Mouse (Mus musculus) embryo, embryonic 11 days (tissue): ENCODE measurements around the gene Lgi1.
A peak's percentile ranks its signal among the peaks of the same experiment; 100 is the strongest.

Source experiments
- DNase-seq: peaks from one replicate; pipeline ENCODE4 v3.0.0-alpha.2; 2015

The Lgi1 gene

GRCm38 (mm10) chr19:38264505-38265500, at the start of gene Lgi1:
Gene Lgi1 (plus strand): TSS chr19:38264536.
- DNase-seq, result peak; percentile 22

GRCm38 (mm10) chr19:38217696-38218095, 46.6 kb upstream of the Lgi1 start:
- no peak for DNase-seq

- no peak for DNase-seq
Measured at GRCm38 (mm10) chr19:38223356-38223904, 40.9 kb upstream of the Lgi1 start.

GRCm38 (mm10) chr19:38223905-38224684, 40.2 kb upstream of the Lgi1 start, which contains the start of gene Fra10ac1:
Gene Fra10ac1 (minus strand): TSS chr19:38224156.
- DNase-seq, result peak; percentile 92

GRCm38 (mm10) chr19:38224685-38225060, 39.7 kb upstream of the Lgi1 start:
- DNase-seq, result peak; percentile 19

- DNase-seq, result no peak
Measured at GRCm38 (mm10) chr19:38228699-38229098, 35.6 kb upstream of the Lgi1 start.

GRCm38 (mm10) chr19:38232087-38232486, 32.2 kb upstream of the Lgi1 start:
- DNase-seq, result peak; percentile 5

- DNase-seq, result peak; percentile 34
Measured at GRCm38 (mm10) chr19:38232516-38232915, 31.8 kb upstream of the Lgi1 start.

- no peak for DNase-seq
Measured at GRCm38 (mm10) chr19:38236526-38236925, 27.8 kb upstream of the Lgi1 start.

GRCm38 (mm10) chr19:38237834-38238212, 26.5 kb upstream of the Lgi1 start:
- DNase-seq, result peak; percentile 27

GRCm38 (mm10) chr19:38238213-38238951, 26.0 kb upstream of the Lgi1 start:
- DNase-seq, result no peak

GRCm38 (mm10) chr19:38242314-38242852, 22.0 kb upstream of the Lgi1 start:
- DNase-seq, result no peak

- no peak for DNase-seq
Measured at GRCm38 (mm10) chr19:38244748-38245147, 19.6 kb upstream of the Lgi1 start.

GRCm38 (mm10) chr19:38245361-38246176, 18.8 kb upstream of the Lgi1 start:
- no peak for DNase-seq

- DNase-seq, result no peak
Measured at GRCm38 (mm10) chr19:38246177-38246622, 18.1 kb upstream of the Lgi1 start.

- DNase-seq, result no peak
Measured at GRCm38 (mm10) chr19:38249627-38250026, 14.7 kb upstream of the Lgi1 start.

GRCm38 (mm10) chr19:38253796-38254195, 10.5 kb upstream of the Lgi1 start:
- DNase-seq, result peak; percentile 58

- no peak for DNase-seq
Measured at GRCm38 (mm10) chr19:38258651-38259065, 5.7 kb upstream of the Lgi1 start.

GRCm38 (mm10) chr19:38259436-38259835, 4.9 kb upstream of the Lgi1 start:
- no peak for DNase-seq

GRCm38 (mm10) chr19:38260346-38260745, 4.0 kb upstream of the Lgi1 start:
- DNase-seq, result no peak

GRCm38 (mm10) chr19:38261351-38261750, 3.0 kb upstream of the Lgi1 start:
- DNase-seq, result no peak
